Mouse (Mus musculus): ENCODE results near the gene Mkks. TPM values are rescaled to one million over a fixed set of nuclear protein-coding genes. Genes with fewer than 3 reads are reported as not detected.
"Not testable (repeated sequence)": the region's sequence is repeated elsewhere in the genome, so short reads cannot be mapped to it uniquely, and the experiment has no call there.

Mkks gene
- polyA plus RNA-seq, 1 experiment from 2014 or later: 12.4 TPM

GRCm38 (mm10) chr2:136896131-136896530 lies 4.9 kb upstream of the Mkks start:
- H3K27ac ChIP-seq: no peak overlapping the region
- H3K27me3 ChIP-seq (replicated peaks): no peaks in the 10 kb centered on the region
- no peak overlapping the region for H3K4me2 ChIP-seq
- no peaks in the 10 kb centered on the region for H3K36me3 ChIP-seq (replicated peaks)
- H3K9ac ChIP-seq: no peak overlapping the region
- H3K4me1 ChIP-seq: peaks cover 6% of the 10 kb centered on the region; the same call in 1 of the 2 replicates
- ATAC-seq (replicated peaks): no peak
- no peak overlapping the region for H3K4me3 ChIP-seq
- 80% methylated on average over 2 of the region's 2 CpGs for WGBS
- no peaks in the 10 kb centered on the region for H3K9me3 ChIP-seq

GRCm38 (mm10) chr2:136894494-136894893 lies 3.3 kb upstream of the Mkks start:
- H3K4me3 ChIP-seq: no peak overlapping the region
- ATAC-seq (replicated peaks): no peak
- no peaks in the 10 kb centered on the region for H3K36me3 ChIP-seq (replicated peaks)
- H3K9me3 ChIP-seq: no peaks in the 10 kb centered on the region
- H3K27ac ChIP-seq: no peak overlapping the region
- H3K4me2 ChIP-seq: no peak overlapping the region
- no peaks in the 10 kb centered on the region for H3K27me3 ChIP-seq (replicated peaks)
- 62% methylated on average over 2 of the region's 2 CpGs for WGBS
- peaks cover 12% of the 10 kb centered on the region for H3K4me1 ChIP-seq
- H3K9ac ChIP-seq: no peak overlapping the region

GRCm38 (mm10) chr2:136891951-136892371 lies 772 bp upstream of the Mkks start:
- Histone ChIP-seq H3K27ac (peak overlapping the region; percentile 98), H3K4me3 (peak overlapping the region; percentile 60), H3K27me3 (replicated peaks) (no peaks in the 10 kb centered on the region), H3K9me3 (no peaks in the 10 kb centered on the region), H3K36me3 (replicated peaks) (no peaks in the 10 kb centered on the region), H3K4me2 (peak overlapping the region; percentile 53), H3K4me1 (peaks cover 12% of the 10 kb centered on the region), H3K9ac (peak overlapping the region; percentile 62)
- under 1% methylated on average over 23 of the region's 23 CpGs for WGBS
- ATAC-seq (replicated peaks): peak; percentile 88

GRCm38 (mm10) chr2:136890716-136891067 lies 497 bp downstream of the Mkks start:
- peak overlapping the region; percentile 98 for H3K27ac ChIP-seq
- H3K9me3 ChIP-seq; H3K27me3 ChIP-seq (replicated peaks); H3K36me3 ChIP-seq (replicated peaks): not testable (repeated sequence)
- peak overlapping the region; percentile 52 for H3K4me2 ChIP-seq
- H3K4me3 ChIP-seq: peak overlapping the region; percentile 60
- H3K9ac ChIP-seq: peak overlapping the region; percentile 78
- ATAC-seq (replicated peaks): peak; percentile 73
- 7% methylated on average over 15 of the region's 15 CpGs for WGBS
- peaks cover 12% of the 10 kb centered on the region for H3K4me1 ChIP-seq

- no peaks in the 10 kb centered on the region; the same call in 1 of the 2 replicates for H3K36me3 ChIP-seq (replicated peaks)
- no peaks in the 10 kb centered on the region for H3K9me3 ChIP-seq
- 66% methylated on average over 4 of the region's 4 CpGs for WGBS
- no peak for ATAC-seq (replicated peaks)
- H3K4me3 ChIP-seq: no peak overlapping the region
- H3K4me2 ChIP-seq: no peak overlapping the region
- H3K27me3 ChIP-seq (replicated peaks): no peaks in the 10 kb centered on the region
- no peak overlapping the region for H3K27ac ChIP-seq
- no peak overlapping the region for H3K9ac ChIP-seq
- peaks cover 6% of the 10 kb centered on the region for H3K4me1 ChIP-seq
Measured at GRCm38 (mm10) chr2:136886846-136887245, 4.3 kb downstream of the Mkks start.

- Histone ChIP-seq H3K4me1 (peaks cover 6% of the 10 kb centered on the region), H3K4me2 (no peak within 1 kb of the TSS), H3K4me3 (no peak within 1 kb of the TSS), H3K9me3 (no peaks in the 10 kb centered on the region), H3K27me3 (replicated peaks) (no peaks in the 10 kb centered on the region), H3K9ac (no peak within 1 kb of the TSS), H3K36me3 (replicated peaks) (peaks cover 7% of the 10 kb centered on the region; the same call in 1 of the 2 replicates), H3K27ac (no peak within 1 kb of the TSS)
- no peak for ATAC-seq (replicated peaks)
- 97% methylated on average over 2 of the region's 2 CpGs for WGBS
Measured at GRCm38 (mm10) chr2:136885579-136885978, 5.6 kb downstream of the Mkks start, which contains the start of gene AL731706.2. Gene AL731706.2 (minus strand): TSS chr2:136885679.

- H3K9me3 ChIP-seq: no peaks in the 10 kb centered on the region
- no peaks in the 10 kb centered on the region for H3K36me3 ChIP-seq (replicated peaks)
- no peak overlapping the region for H3K4me3 ChIP-seq
- H3K9ac ChIP-seq: no peak overlapping the region
- peaks cover 16% of the 10 kb centered on the region for H3K4me1 ChIP-seq
- WGBS: 8% methylated on average over 5 of the region's 5 CpGs
- H3K4me2 ChIP-seq: no peak overlapping the region
- H3K27ac ChIP-seq: peak overlapping the region; percentile 62
- no peaks in the 10 kb centered on the region for H3K27me3 ChIP-seq (replicated peaks)
- peak; percentile 52; the same call in 1 of the 2 replicates for ATAC-seq (replicated peaks)
Measured at GRCm38 (mm10) chr2:136854543-136855388, 36.4 kb downstream of the Mkks start.

- H3K27me3 ChIP-seq (replicated peaks): no peaks in the 10 kb centered on the region
- H3K4me2 ChIP-seq: no peak overlapping the region
- H3K36me3 ChIP-seq (replicated peaks): no peaks in the 10 kb centered on the region
- WGBS: 76% methylated on average over 3 of the region's 3 CpGs
- no peaks in the 10 kb centered on the region for H3K9me3 ChIP-seq
- H3K4me3 ChIP-seq: no peak overlapping the region
- H3K9ac ChIP-seq: no peak overlapping the region
- no peak overlapping the region for H3K27ac ChIP-seq
- H3K4me1 ChIP-seq: peaks cover 15% of the 10 kb centered on the region
- no peak for ATAC-seq (replicated peaks)
Measured at GRCm38 (mm10) chr2:136850366-136850765, 40.8 kb downstream of the Mkks start.

GRCm38 (mm10) chr2:136837994-136838393 lies 53.2 kb downstream of the Mkks start:
- 37% methylated on average over 1 of the region's 1 CpGs for WGBS
- Histone ChIP-seq H3K4me2 (no peak overlapping the region), H3K9me3 (no peaks in the 10 kb centered on the region), H3K4me1 (no peaks in the 10 kb centered on the region), H3K4me3 (no peak overlapping the region), H3K27ac (no peak overlapping the region), H3K9ac (no peak overlapping the region), H3K27me3 (replicated peaks) (no peaks in the 10 kb centered on the region), H3K36me3 (replicated peaks) (no peaks in the 10 kb centered on the region)
- ATAC-seq (replicated peaks): no peak

- Histone ChIP-seq H3K27me3 (replicated peaks) (no peaks in the 10 kb centered on the region), H3K36me3 (replicated peaks) (no peaks in the 10 kb centered on the region), H3K27ac (no peak overlapping the region), H3K9ac (no peak overlapping the region), H3K4me2 (no peak overlapping the region), H3K4me3 (no peak overlapping the region), H3K9me3 (no peaks in the 10 kb centered on the region), H3K4me1 (no peaks in the 10 kb centered on the region)
- ATAC-seq (replicated peaks): no peak
- WGBS: 69% methylated on average over 3 of the region's 3 CpGs
Measured at GRCm38 (mm10) chr2:136835882-136836281, 55.3 kb downstream of the Mkks start.

- WGBS: 98% methylated on average over 1 of the region's 1 CpGs
- no peak for ATAC-seq (replicated peaks)
- Histone ChIP-seq H3K36me3 (replicated peaks) (no peaks in the 10 kb centered on the region), H3K4me1 (no peaks in the 10 kb centered on the region), H3K9ac (no peak overlapping the region), H3K27ac (no peak overlapping the region), H3K4me3 (no peak overlapping the region), H3K4me2 (no peak overlapping the region), H3K9me3 (no peaks in the 10 kb centered on the region), H3K27me3 (replicated peaks) (no peaks in the 10 kb centered on the region)
Measured at GRCm38 (mm10) chr2:136834715-136835075, 56.5 kb downstream of the Mkks start.

- H3K36me3 ChIP-seq (replicated peaks): no peaks in the 10 kb centered on the region
- no peaks in the 10 kb centered on the region for H3K4me1 ChIP-seq
- no peak for ATAC-seq (replicated peaks)
- H3K27ac ChIP-seq: no peak overlapping the region
- H3K4me2 ChIP-seq: no peak overlapping the region
- H3K9me3 ChIP-seq: no peaks in the 10 kb centered on the region
- no peak overlapping the region for H3K9ac ChIP-seq
- H3K4me3 ChIP-seq: no peak overlapping the region
- 83% methylated on average over 3 of the region's 3 CpGs for WGBS
- H3K27me3 ChIP-seq (replicated peaks): no peaks in the 10 kb centered on the region
Measured at GRCm38 (mm10) chr2:136833976-136834714, 57.0 kb downstream of the Mkks start.
